Mouse (Mus musculus) liver, adult 2 months (tissue): ENCODE results near the gene 1700022I11Rik.

ENCODE experiments used
- CTCF ChIP-seq: fragments of 200-500 bp; IDR thresholded peaks from 2 replicates; pipeline ENCODE4 v1.5.1; 2011; ENCODE audit warnings: low read depth, low read length, control low read depth
- POLR2A ChIP-seq: fragments of 200-500 bp; IDR thresholded peaks from 2 replicates; pipeline ENCODE4 v1.6.1; 2011; ENCODE audit warnings: low read length, control low read depth; ENCODE audit not compliant: insufficient read depth; ENCODE audit errors: extremely low read depth

- TF ChIP-seq CTCF, result no peak
- TF ChIP-seq POLR2A, result no peak
Observed at GRCm38 (mm10) chr4:42951206-42952195, 17.9 kb upstream of the 1700022I11Rik start.
